Mouse (Mus musculus) small intestine, adult 2 months (tissue): Measurements from ENCODE around the gene Anapc7.

Source experiments
- CTCF ChIP-seq: fragments of 200-500 bp; IDR thresholded peaks from 2 replicates; pipeline ENCODE4 v1.5.1; 2012; ENCODE audit warnings: low read depth, mild to moderate bottlenecking, control low read depth, inconsistent platforms, low read length, moderate library complexity, mixed read lengths; ENCODE audit not compliant: insufficient replicate concordance, insufficient read length; ENCODE audit errors: extremely low read depth
- POLR2A ChIP-seq: fragments of 200-500 bp; IDR thresholded peaks from 2 replicates; pipeline ENCODE4 v1.6.1; 2012; ENCODE audit warnings: low read depth, mild to moderate bottlenecking, control low read depth, inconsistent platforms, low read length, moderate library complexity

- TF ChIP-seq CTCF, result peak; percentile 74; the same call in 1 of the 2 replicates
- TF ChIP-seq POLR2A, result no peak
These were observed 27.6 kb upstream of the Anapc7 start for GRCm38 (mm10) chr5:122393887-122394286.
